Mouse (Mus musculus) hindbrain, embryonic 12.5 days (tissue): ENCODE results near the gene Cel. TPM values are rescaled to one million over a fixed set of nuclear protein-coding genes. Genes with fewer than 3 reads are reported as not detected.

Source experiments
- ATAC-seq: fragments of 200-750 bp; cut with Nextera tagmentation; 2 replicates; pipeline ENCODE4 v1.8.0; 2017; ENCODE audit warnings: moderate TSS enrichment; ENCODE audit not compliant: low FRiP score
- H3K27ac ChIP-seq: fragments of 300-500 bp; sonication (generic); 2 replicates; pipeline ENCODE4 v1.5.1; 2016; ENCODE audit warnings: mild to moderate bottlenecking
- H3K27me3 ChIP-seq: fragments of 300-500 bp; sonication (generic); 2 replicates; pipeline ENCODE4 v1.6.1; 2016; ENCODE audit warnings: mild to moderate bottlenecking
- H3K36me3 ChIP-seq: fragments of 300-500 bp; sonication (generic); 2 replicates; pipeline ENCODE4 v1.6.1; 2016; ENCODE audit warnings: mild to moderate bottlenecking
- H3K4me1 ChIP-seq: fragments of 300-500 bp; sonication (generic); 2 replicates; pipeline ENCODE4 v1.6.1; 2016
- H3K4me2 ChIP-seq: fragments of 300-500 bp; sonication (generic); replicated peaks from 2 replicates; pipeline ENCODE4 v1.6.1; 2016; ENCODE audit warnings: mild to moderate bottlenecking
- H3K4me3 ChIP-seq: fragments of 300-500 bp; sonication (generic); 2 replicates; pipeline ENCODE4 v1.5.1; 2016; ENCODE audit warnings: mild to moderate bottlenecking
- H3K9ac ChIP-seq: fragments of 300-500 bp; sonication (generic); 2 replicates; pipeline ENCODE4 v1.6.1; 2016; ENCODE audit warnings: mild to moderate bottlenecking, moderate library complexity
- H3K9me3 ChIP-seq: fragments of 300-500 bp; sonication (generic); replicated peaks from 2 replicates; pipeline ENCODE4 v1.6.1; 2016; ENCODE audit warnings: mild to moderate bottlenecking
- WGBS: fragments of 180-500 bp; shearing (Covaris S2); methylation state at CpG from one replicate; pipeline ENCODE4 v1.1.7; 2016; 5-methylcytosine and 5-hydroxymethylcytosine counted together
- polyA plus RNA-seq: library from polyadenylated mRNA; unstranded; fragments of >200 nt; fragmentation: Nextera tagmentation; extraction: Ambion mirVana; gene quantifications from 2 replicates; pipeline ENCODE4 v1.2.1, GENCODE M21; 2016

Gene Cel
- polyA plus RNA-seq, 1 experiment from 2014 or later = not detected

GRCm38 (mm10) chr2:28543894-28544293 is 19.3 kb downstream of the Cel start:
- ATAC-seq = no peak
- H3K36me3 ChIP-seq = peaks cover 77% of the 10 kb centered on the region
- H3K4me1 ChIP-seq = peaks cover 20% of the 10 kb centered on the region

DNA sequence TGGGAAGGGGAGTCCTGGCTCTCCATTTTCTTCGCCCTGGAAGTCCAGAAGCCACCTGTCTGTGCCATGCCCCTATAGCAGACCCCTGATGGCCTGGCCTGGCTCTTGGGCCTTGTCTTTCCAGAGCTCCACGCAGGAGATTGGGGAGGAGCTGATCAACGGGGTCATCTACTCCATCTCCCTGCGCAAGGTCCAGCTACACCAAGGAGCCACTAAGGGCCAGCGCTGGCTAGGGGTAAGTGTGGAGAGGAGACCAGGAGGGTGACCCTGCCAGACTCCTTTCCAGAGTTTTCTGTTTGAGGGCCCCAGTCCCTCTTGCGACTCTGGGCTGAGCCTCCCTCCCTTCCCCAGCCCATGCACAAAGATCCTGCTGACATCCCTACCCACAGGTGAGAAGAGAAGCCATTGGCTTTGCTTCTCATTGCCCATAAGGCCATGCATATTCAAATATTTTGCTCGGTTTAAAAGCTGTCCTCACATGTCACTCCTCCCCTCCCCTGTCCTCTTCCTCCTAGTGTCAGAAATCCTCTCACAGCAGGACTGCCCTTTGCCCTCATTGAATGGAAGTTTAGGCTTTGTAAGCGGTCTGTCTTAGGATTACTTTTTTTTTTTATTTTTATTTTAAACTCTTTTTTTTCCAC is 22.5 kb downstream of the Cel start:
- no peak overlapping the region for H3K27ac ChIP-seq
- H3K36me3 ChIP-seq = peaks cover 49% of the 10 kb centered on the region
- H3K4me2 ChIP-seq = no peak overlapping the region
- peaks cover 52% of the 10 kb centered on the region for H3K4me1 ChIP-seq
- WGBS = 78% methylated on average over 8 of the region's 8 CpGs
- no peaks in the 10 kb centered on the region for H3K9me3 ChIP-seq
- no peak overlapping the region for H3K9ac ChIP-seq
- H3K4me3 ChIP-seq = no peak overlapping the region
- H3K27me3 ChIP-seq = no peaks in the 10 kb centered on the region
- no peak for ATAC-seq

More at GRCm38 (mm10) chr2:28543894-28544293, 19.3 kb downstream of the Cel start:
- Histone ChIP-seq H3K4me3 (no peak overlapping the region), H3K9me3 (no peaks in the 10 kb centered on the region), H3K9ac (no peak overlapping the region), H3K27ac (no peak overlapping the region), H3K27me3 (no peaks in the 10 kb centered on the region), H3K4me2 (no peak overlapping the region)
- WGBS = 94% methylated on average over 8 of the region's 8 CpGs

GRCm38 (mm10) chr2:28539949-28540348 is 23.3 kb downstream of the Cel start:
- Histone ChIP-seq H3K4me2 (no peak overlapping the region), H3K36me3 (peaks cover 41% of the 10 kb centered on the region), H3K4me1 (peaks cover 60% of the 10 kb centered on the region), H3K9ac (peak overlapping the region; percentile 4; the same call in 1 of the 2 replicates), H3K27ac (peak overlapping the region; percentile 85), H3K4me3 (no peak overlapping the region), H3K9me3 (no peaks in the 10 kb centered on the region), H3K27me3 (no peaks in the 10 kb centered on the region)
- 80% methylated on average over 2 of the region's 2 CpGs for WGBS
- no peak for ATAC-seq

GRCm38 (mm10) chr2:28539206-28539605 is 24.0 kb downstream of the Cel start:
- Histone ChIP-seq H3K27me3 (no peaks in the 10 kb centered on the region), H3K9ac (peak overlapping the region; percentile 4), H3K9me3 (no peaks in the 10 kb centered on the region), H3K4me1 (peaks cover 67% of the 10 kb centered on the region), H3K27ac (peak overlapping the region; percentile 85), H3K4me2 (0 out of 2 replicates have a peak overlapping the region, but pooled peaks have one; percentile 12), H3K36me3 (peaks cover 34% of the 10 kb centered on the region), H3K4me3 (no peak overlapping the region)
- WGBS = 34% methylated on average over 7 of the region's 7 CpGs
- peak; percentile 74 for ATAC-seq

DNA sequence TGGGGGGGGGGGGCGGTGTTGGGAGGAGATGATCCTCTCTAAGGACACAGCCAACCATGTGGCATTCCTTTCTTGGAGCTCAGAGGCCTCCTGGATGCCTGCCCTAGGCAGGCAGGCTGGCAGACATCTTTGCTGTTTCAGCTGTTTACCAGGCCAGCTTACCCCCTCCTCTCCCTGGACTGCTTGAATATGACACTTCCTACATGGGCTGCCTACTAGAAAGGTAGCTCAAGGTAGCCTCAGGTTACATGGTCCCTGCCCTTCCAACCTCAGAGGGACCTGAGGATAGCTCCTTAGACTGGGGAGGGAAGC is 24.4 kb downstream of the Cel start:
- Histone ChIP-seq H3K9me3 (no peaks in the 10 kb centered on the region), H3K9ac (peak overlapping the region; percentile 4), H3K4me2 (0 out of 2 replicates have a peak overlapping the region, but pooled peaks have one; percentile 12), H3K27me3 (no peaks in the 10 kb centered on the region), H3K36me3 (peaks cover 29% of the 10 kb centered on the region), H3K4me1 (peaks cover 71% of the 10 kb centered on the region), H3K27ac (peak overlapping the region; percentile 85), H3K4me3 (no peak overlapping the region)
- no peak for ATAC-seq
- WGBS = 69% methylated on average over 1 of the region's 1 CpGs

DNA sequence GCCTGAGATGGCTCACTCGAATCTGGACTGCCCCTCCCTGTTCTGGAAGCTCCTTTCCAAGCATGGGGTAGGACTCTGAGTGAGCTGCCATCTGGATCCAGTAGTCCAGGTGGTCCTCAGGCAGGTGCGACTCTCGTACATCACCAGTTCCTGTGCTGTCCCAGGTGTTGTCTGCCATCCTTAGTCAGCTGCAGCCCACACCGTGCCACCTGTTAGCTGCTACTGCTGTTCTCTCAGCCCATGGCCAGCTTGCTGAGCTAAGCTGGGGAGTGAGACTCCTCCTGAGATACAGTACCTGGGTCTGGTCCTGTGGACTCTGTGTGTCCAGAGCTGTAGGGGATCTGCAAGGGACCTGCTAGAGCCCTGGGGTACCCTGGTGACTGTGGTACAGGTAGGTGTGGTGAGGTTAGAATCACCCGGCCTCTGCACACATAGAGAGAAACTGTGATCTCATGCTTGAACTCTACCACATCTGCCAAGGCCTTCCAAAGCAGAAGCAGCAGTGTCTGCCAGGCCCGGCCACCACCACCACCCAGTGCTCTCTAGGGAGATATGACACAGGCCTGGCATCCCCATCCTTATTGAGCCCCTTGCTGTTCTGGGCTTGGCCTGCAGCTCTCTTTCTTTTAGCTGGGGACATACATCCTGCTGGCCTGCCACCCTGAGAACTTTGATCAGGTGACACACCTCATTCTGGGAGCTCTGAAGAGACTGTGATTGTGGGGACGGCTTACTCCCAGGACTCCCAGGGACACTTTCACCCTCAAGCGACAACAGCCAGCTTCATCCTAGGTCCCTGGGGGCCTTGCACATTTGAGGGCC is 25.0 kb downstream of the Cel start:
- H3K9ac ChIP-seq = peak overlapping the region; percentile 4
- H3K27ac ChIP-seq = peak overlapping the region; percentile 85
- H3K36me3 ChIP-seq = peaks cover 24% of the 10 kb centered on the region
- ATAC-seq = no peak
- WGBS = 69% methylated on average over 8 of the region's 8 CpGs
- H3K27me3 ChIP-seq = no peaks in the 10 kb centered on the region
- H3K4me1 ChIP-seq = peaks cover 77% of the 10 kb centered on the region
- H3K4me2 ChIP-seq = no peak overlapping the region
- H3K4me3 ChIP-seq = no peak overlapping the region
- H3K9me3 ChIP-seq = no peaks in the 10 kb centered on the region

- Histone ChIP-seq H3K4me3 (no peak overlapping the region), H3K36me3 (peaks cover 17% of the 10 kb centered on the region), H3K9ac (no peak overlapping the region), H3K27me3 (no peaks in the 10 kb centered on the region), H3K4me1 (peaks cover 83% of the 10 kb centered on the region), H3K4me2 (no peak overlapping the region), H3K27ac (peak overlapping the region; percentile 85; the same call in 1 of the 2 replicates), H3K9me3 (no peaks in the 10 kb centered on the region)
- WGBS = 26% methylated on average over 4 of the region's 4 CpGs
- ATAC-seq = no peak
Measured at GRCm38 (mm10) chr2:28537634-28537920, 25.6 kb downstream of the Cel start.

DNA sequence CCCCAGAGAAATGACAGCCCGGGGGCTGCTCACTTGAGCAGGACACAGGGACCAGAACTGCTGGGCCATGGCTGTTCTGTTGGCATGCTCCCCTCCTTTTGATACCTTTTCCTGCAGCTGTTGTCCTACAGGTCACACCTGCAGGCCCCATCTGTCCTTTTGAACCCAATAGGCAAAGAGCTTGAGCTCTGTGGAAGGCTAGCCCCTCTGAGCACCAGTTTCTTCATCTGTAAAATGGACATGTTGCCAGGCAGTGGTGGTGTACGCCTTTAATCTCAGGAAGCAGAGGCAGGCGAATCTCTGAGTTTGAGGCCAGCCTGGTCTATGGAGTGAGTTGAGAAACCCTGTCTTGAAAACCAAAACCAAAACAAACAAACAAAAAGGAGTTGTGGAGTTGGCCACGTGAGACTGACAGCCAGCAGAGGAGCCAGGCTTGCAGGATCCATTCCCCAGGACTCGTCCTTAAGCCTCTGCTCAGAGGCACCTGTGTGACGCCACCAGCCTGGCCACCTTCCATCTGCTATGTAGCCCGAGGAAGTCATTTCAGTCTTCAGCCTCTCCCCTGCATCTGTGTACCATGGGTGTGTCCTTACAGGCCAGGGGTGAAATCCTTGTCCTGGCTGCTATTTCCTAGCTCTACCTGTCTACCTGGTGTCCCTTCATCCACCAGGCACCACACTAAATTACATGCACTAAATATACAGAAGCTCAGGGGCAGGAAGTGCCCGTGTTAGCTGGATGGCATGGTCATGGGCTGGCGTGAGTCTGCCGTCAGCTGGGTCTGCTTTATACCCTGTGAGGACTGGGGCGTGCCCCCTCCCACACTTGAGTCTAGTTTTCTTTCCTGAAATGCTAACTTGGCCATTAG is 26.2 kb downstream of the Cel start:
- H3K36me3 ChIP-seq = peaks cover 12% of the 10 kb centered on the region
- ATAC-seq = no peak
- no peaks in the 10 kb centered on the region for H3K9me3 ChIP-seq
- H3K4me1 ChIP-seq = peaks cover 89% of the 10 kb centered on the region
- 72% methylated on average over 11 of the region's 11 CpGs for WGBS
- H3K4me3 ChIP-seq = no peak overlapping the region
- H3K27ac ChIP-seq = 0 out of 2 replicates have a peak overlapping the region, but pooled peaks have one; percentile 85
- no peaks in the 10 kb centered on the region for H3K27me3 ChIP-seq
- no peak overlapping the region for H3K9ac ChIP-seq
- H3K4me2 ChIP-seq = no peak overlapping the region

DNA sequence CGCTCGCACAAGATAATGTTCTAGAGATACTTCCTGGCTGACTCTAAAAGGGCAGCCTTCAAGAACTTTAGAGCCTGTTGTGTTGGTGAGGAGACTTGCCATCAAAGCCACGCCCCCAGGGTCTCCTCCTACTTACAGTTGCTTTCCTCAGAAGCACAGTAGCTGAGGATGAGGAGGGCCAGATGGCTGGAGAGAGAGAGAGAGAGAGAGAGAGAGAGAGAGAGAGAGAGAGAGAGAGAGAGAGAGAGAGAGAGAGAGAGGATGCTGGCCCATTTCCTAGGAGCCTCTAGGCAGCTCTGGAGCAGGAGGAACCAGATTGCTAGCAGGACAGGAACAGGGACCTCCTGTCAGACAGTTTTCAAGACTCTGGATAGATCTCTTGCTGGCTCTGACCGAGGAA is 27.0 kb downstream of the Cel start:
- H3K4me3 ChIP-seq = no peak overlapping the region
- ATAC-seq = no peak
- H3K4me1 ChIP-seq = peaks cover 97% of the 10 kb centered on the region
- H3K36me3 ChIP-seq = 0 out of 2 replicates have a peak, but pooled peaks cover 4% of the 10 kb centered on the region
- 0 out of 2 replicates have a peak overlapping the region, but pooled peaks have one; percentile 25 for H3K9ac ChIP-seq
- WGBS = 60% methylated on average over 4 of the region's 4 CpGs
- H3K4me2 ChIP-seq = no peak overlapping the region
- peak overlapping the region; percentile 91 for H3K27ac ChIP-seq
- H3K27me3 ChIP-seq = no peaks in the 10 kb centered on the region
- no peaks in the 10 kb centered on the region for H3K9me3 ChIP-seq

- WGBS = 29% methylated on average over 7 of the region's 7 CpGs
- Histone ChIP-seq H3K36me3 (0 out of 2 replicates have a peak, but pooled peaks cover under 1% of the 10 kb centered on the region), H3K4me2 (peak overlapping the region; percentile 58)
Measured at GRCm38 (mm10) chr2:28535650-28536049, 27.6 kb downstream of the Cel start.

DNA sequence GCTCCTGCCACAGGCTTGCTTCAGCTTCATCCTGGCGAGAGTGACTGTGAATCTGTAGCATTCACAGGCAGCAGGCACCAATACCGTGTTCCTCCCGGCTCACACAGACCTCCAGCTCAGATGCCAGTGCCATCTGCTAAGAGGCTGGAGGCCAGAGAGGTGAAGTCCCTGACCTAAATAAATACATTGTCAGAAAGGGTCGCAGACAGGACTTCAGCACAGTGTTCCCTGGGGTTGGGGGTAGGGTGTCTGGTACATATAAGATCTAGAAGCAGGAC is 28.0 kb downstream of the Cel start:
- 29% methylated on average over 4 of the region's 4 CpGs for WGBS
- peak overlapping the region; percentile 49; the same call in 1 of the 2 replicates for H3K4me3 ChIP-seq
- no peak for ATAC-seq
- H3K4me1 ChIP-seq = peaks cover 99% of the 10 kb centered on the region
- no peaks in the 10 kb centered on the region for H3K36me3 ChIP-seq
- no peaks in the 10 kb centered on the region for H3K27me3 ChIP-seq
- peak overlapping the region; percentile 58 for H3K4me2 ChIP-seq
- H3K9ac ChIP-seq = peak overlapping the region; percentile 63
- H3K27ac ChIP-seq = peak overlapping the region; percentile 91
- H3K9me3 ChIP-seq = no peaks in the 10 kb centered on the region

More at GRCm38 (mm10) chr2:28535650-28536049, 27.6 kb downstream of the Cel start:
- no peaks in the 10 kb centered on the region for H3K9me3 ChIP-seq
- no peaks in the 10 kb centered on the region for H3K27me3 ChIP-seq
- peaks cover 99% of the 10 kb centered on the region for H3K4me1 ChIP-seq
- no peak for ATAC-seq
- H3K4me3 ChIP-seq = peak overlapping the region; percentile 49; the same call in 1 of the 2 replicates
- peak overlapping the region; percentile 91 for H3K27ac ChIP-seq
- peak overlapping the region; percentile 63; the same call in 1 of the 2 replicates for H3K9ac ChIP-seq
